Mouse (Mus musculus): ENCODE data around the gene Idi2. TPM values are rescaled to one million over a fixed set of nuclear protein-coding genes. Genes with fewer than 3 reads are reported as not detected.
A peak's percentile ranks its signal among the peaks of the same experiment; 100 is the strongest.
"Not testable (repeated sequence)": the region's sequence is repeated elsewhere in the genome, so short reads cannot be mapped to it uniquely, and the experiment has no call there.

Gene Idi2
- total RNA-seq (2015; ENCODE audit: low replicate concordance) = not detected in 2 replicates
- total RNA-seq (2017; ENCODE audit: low replicate concordance) = not detected in 2 replicates

- ATAC-seq (replicated peaks; ENCODE audit: low FRiP score, poor library complexity, severe bottlenecking) = not testable (repeated sequence)
Observed at GRCm38 (mm10) chr13:8952563-8952962, at the start of gene Idi2. Gene Idi2 (plus strand): TSS chr13:8952863.

- ATAC-seq (replicated peaks; ENCODE audit: low FRiP score, poor library complexity, severe bottlenecking) = not testable (repeated sequence)
Observed at GRCm38 (mm10) chr13:8905986-8906385, 46.7 kb upstream of the Idi2 start.

GRCm38 (mm10) chr13:8913890-8914289 lies 38.8 kb upstream of the Idi2 start:
- not testable (repeated sequence) for ATAC-seq (replicated peaks; ENCODE audit: low FRiP score, poor library complexity, severe bottlenecking)

GRCm38 (mm10) chr13:8933499-8933898 lies 19.2 kb upstream of the Idi2 start:
- no peak for ATAC-seq (replicated peaks; ENCODE audit: low FRiP score, poor library complexity, severe bottlenecking)

- not testable (repeated sequence) for ATAC-seq (replicated peaks; ENCODE audit: low FRiP score, poor library complexity, severe bottlenecking)
Observed at GRCm38 (mm10) chr13:8937611-8938140, 15.0 kb upstream of the Idi2 start.

GRCm38 (mm10) chr13:8941110-8941509 lies 11.6 kb upstream of the Idi2 start:
- not testable (repeated sequence) for ATAC-seq (replicated peaks; ENCODE audit: low FRiP score, poor library complexity, severe bottlenecking)

- ATAC-seq (replicated peaks; ENCODE audit: low FRiP score, poor library complexity, severe bottlenecking) = not testable (repeated sequence)
Observed at GRCm38 (mm10) chr13:8941701-8942100, 11.0 kb upstream of the Idi2 start.

GRCm38 (mm10) chr13:8943828-8944227 lies 8.8 kb upstream of the Idi2 start:
- peak; percentile 60; the same call in 1 of the 2 replicates for ATAC-seq (replicated peaks; ENCODE audit: low FRiP score, poor library complexity, severe bottlenecking)

- not testable (repeated sequence) for ATAC-seq (replicated peaks; ENCODE audit: low FRiP score, poor library complexity, severe bottlenecking)
Observed at GRCm38 (mm10) chr13:8948131-8948530, 4.5 kb upstream of the Idi2 start, which contains the start of gene Gm9745. Gene Gm9745 (minus strand): TSS chr13:8948231.

- not testable (repeated sequence) for ATAC-seq (replicated peaks; ENCODE audit: low FRiP score, poor library complexity, severe bottlenecking)
Observed at GRCm38 (mm10) chr13:8955127-8955526, 2.5 kb downstream of the Idi2 start.

GRCm38 (mm10) chr13:8956873-8957272 lies 4.2 kb downstream of the Idi2 start:
- 0 out of 2 replicates have a peak, but pooled peaks have one; percentile 47 for ATAC-seq (replicated peaks; ENCODE audit: low FRiP score, poor library complexity, severe bottlenecking)

GRCm38 (mm10) chr13:8959058-8959457 lies 6.4 kb downstream of the Idi2 start:
- not testable (repeated sequence) for ATAC-seq (replicated peaks; ENCODE audit: low FRiP score, poor library complexity, severe bottlenecking)

- ATAC-seq (replicated peaks; ENCODE audit: low FRiP score, poor library complexity, severe bottlenecking) = not testable (repeated sequence)
Observed at GRCm38 (mm10) chr13:8959554-8959953, 6.9 kb downstream of the Idi2 start.

GRCm38 (mm10) chr13:8961128-8961888 lies 8.6 kb downstream of the Idi2 start:
- not testable (repeated sequence) for ATAC-seq (replicated peaks; ENCODE audit: low FRiP score, poor library complexity, severe bottlenecking)

- not testable (repeated sequence) for ATAC-seq (replicated peaks; ENCODE audit: low FRiP score, poor library complexity, severe bottlenecking)
Observed at GRCm38 (mm10) chr13:8962266-8962665, 9.6 kb downstream of the Idi2 start.

GRCm38 (mm10) chr13:8965224-8965623 lies 12.6 kb downstream of the Idi2 start:
- ATAC-seq (replicated peaks; ENCODE audit: low FRiP score, poor library complexity, severe bottlenecking) = no peak

GRCm38 (mm10) chr13:8967742-8968141 lies 15.1 kb downstream of the Idi2 start:
- no peak for ATAC-seq (replicated peaks; ENCODE audit: low FRiP score, poor library complexity, severe bottlenecking)

- ATAC-seq (replicated peaks; ENCODE audit: low FRiP score, poor library complexity, severe bottlenecking) = no peak
Observed at GRCm38 (mm10) chr13:8972369-8972768, 19.7 kb downstream of the Idi2 start.

- ATAC-seq (replicated peaks; ENCODE audit: low FRiP score, poor library complexity, severe bottlenecking) = no peak
Observed at GRCm38 (mm10) chr13:8972972-8973371, 20.3 kb downstream of the Idi2 start.

GRCm38 (mm10) chr13:8992231-8992630 lies 39.6 kb downstream of the Idi2 start:
- no peak for ATAC-seq (replicated peaks; ENCODE audit: low FRiP score, poor library complexity, severe bottlenecking)
